Mouse (Mus musculus) bone marrow, adult 2 months (tissue): ENCODE data around the gene Iah1.

Source experiments
- CTCF ChIP-seq: fragments of 200-500 bp; IDR thresholded peaks from 2 replicates; pipeline ENCODE4 v1.5.1; 2011; ENCODE audit warnings: low read length, control low read depth; ENCODE audit not compliant: control insufficient read depth, insufficient read depth
- POLR2A ChIP-seq: fragments of 200-500 bp; IDR thresholded peaks from 2 replicates; pipeline ENCODE4 v1.6.1; 2011; ENCODE audit warnings: low read depth, mild to moderate bottlenecking, control low read depth, low read length, borderline replicate concordance; ENCODE audit not compliant: control insufficient read depth

GRCm38 (mm10) chr12:21329661-21330400, 13.6 kb downstream of the Iah1 start:
- TF ChIP-seq CTCF (no peak), POLR2A (no peak)
